Mouse (Mus musculus) liver, adult 2 months (tissue): ENCODE measurements at regions not wholly inside any gene's neighbourhood (a gene's known extent, or its start where the extent isn't known, plus 50 kb on each side); places are given as distances from the start of the nearest gene placed in this dataset.

Experiments
- CTCF ChIP-seq: fragments of 200-500 bp; IDR thresholded peaks from 2 replicates; pipeline ENCODE4 v1.5.1; 2011; ENCODE audit warnings: low read depth, low read length, control low read depth
- POLR2A ChIP-seq: fragments of 200-500 bp; IDR thresholded peaks from 2 replicates; pipeline ENCODE4 v1.6.1; 2011; ENCODE audit warnings: low read length, control low read depth; ENCODE audit not compliant: insufficient read depth; ENCODE audit errors: extremely low read depth

DNA sequence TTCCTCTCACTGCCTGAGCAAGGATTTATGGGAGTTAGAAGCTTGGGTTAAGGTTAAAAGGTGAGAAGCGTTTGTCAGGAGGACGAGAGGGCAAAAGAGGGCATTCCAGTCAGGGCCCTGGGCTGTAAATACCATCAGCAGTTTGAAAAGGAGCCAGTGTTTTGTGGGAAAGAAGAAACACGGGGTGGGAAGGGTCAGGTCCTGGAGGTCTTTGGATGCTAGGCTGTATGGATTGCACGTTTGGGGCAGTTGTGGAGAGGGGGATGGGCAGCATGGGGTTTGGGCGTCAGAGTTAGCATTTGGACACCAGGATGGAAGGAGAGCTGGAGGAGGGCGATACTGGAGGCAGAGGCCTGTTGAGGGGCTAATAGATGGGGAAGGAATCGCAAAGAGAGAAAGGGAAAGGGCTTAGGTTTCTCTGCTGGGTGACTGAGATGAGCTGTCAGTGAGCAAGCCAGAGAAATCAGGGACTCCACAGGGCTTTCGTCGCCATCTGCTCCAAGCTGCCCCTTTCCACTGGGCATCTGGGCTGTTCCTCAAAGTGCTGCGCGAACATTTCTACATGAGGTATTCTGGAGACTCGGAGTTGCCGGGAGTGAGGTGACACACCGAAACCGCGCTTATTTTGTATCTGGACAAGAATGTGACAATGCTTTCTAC is 66.2 kb upstream of the E2f3 start:
- TF ChIP-seq POLR2A (no peak), CTCF (no peak)
